Mouse (Mus musculus) midbrain, embryonic 14.5 days (tissue): ENCODE measurements around the gene Sgcd. TPM values are rescaled to one million over a fixed set of nuclear protein-coding genes. Genes with fewer than 3 reads are reported as not detected.

ENCODE experiments used
- ATAC-seq: fragments of 200-750 bp; cut with Nextera tagmentation; 2 replicates; pipeline ENCODE4 v1.8.0; 2017; ENCODE audit warnings: moderate number of reproducible peaks, moderate library complexity; ENCODE audit not compliant: low FRiP score, low TSS enrichment
- DNase-seq: peaks from one replicate; pipeline ENCODE4 v3.0.0-alpha.2; 2015
- H3K27ac ChIP-seq: fragments of 300-500 bp; sonication (generic); replicated peaks from 2 replicates; pipeline ENCODE4 v1.5.1; 2014; ENCODE audit warnings: mild to moderate bottlenecking, low read depth, low read length, moderate library complexity
- H3K27me3 ChIP-seq: fragments of 300-500 bp; sonication (generic); 2 replicates; pipeline ENCODE4 v1.6.1; 2014; ENCODE audit warnings: low read length, control low read depth, mixed read lengths; ENCODE audit not compliant: control insufficient read depth, insufficient read depth
- H3K36me3 ChIP-seq: fragments of 300-500 bp; sonication (generic); 2 replicates; pipeline ENCODE4 v1.6.1; 2014; ENCODE audit warnings: low read length, control low read depth; ENCODE audit not compliant: control insufficient read depth, insufficient read depth
- H3K4me1 ChIP-seq: fragments of 300-500 bp; sonication (generic); 2 replicates; pipeline ENCODE4 v1.6.1; 2014; ENCODE audit warnings: mild to moderate bottlenecking, antibody characterized with exemption, low read length, control low read depth; ENCODE audit not compliant: control insufficient read depth, insufficient read depth
- H3K4me2 ChIP-seq: fragments of 300-500 bp; sonication (generic); 2 replicates; pipeline ENCODE4 v1.6.1; 2014; ENCODE audit warnings: mild to moderate bottlenecking, low read length, moderate library complexity
- H3K4me3 ChIP-seq: fragments of 300-500 bp; sonication (generic); replicated peaks from 2 replicates; pipeline ENCODE4 v1.5.1; 2014; ENCODE audit warnings: low read depth, low read length
- H3K9ac ChIP-seq: fragments of 300-500 bp; sonication (generic); replicated peaks from 2 replicates; pipeline ENCODE4 v1.6.1; 2014; ENCODE audit warnings: mild to moderate bottlenecking, low read length, moderate library complexity
- H3K9me3 ChIP-seq: fragments of 300-500 bp; sonication (generic); 2 replicates; pipeline ENCODE4 v1.6.1; 2016; ENCODE audit warnings: low read length, control low read depth, mixed read lengths; ENCODE audit not compliant: control insufficient read depth
- WGBS: fragments of 180-500 bp; shearing (Covaris S2); extraction: QIAGEN DNeasy Blood & Tissue Kit; methylation state at CpG from one replicate; pipeline ENCODE4 v1.1.7; 2014; 5-methylcytosine and 5-hydroxymethylcytosine counted together
- polyA plus RNA-seq: library from polyadenylated mRNA; unstranded; fragments of >200 nt; fragmentation: Nextera tagmentation; extraction: Ambion mirVana; gene quantifications from 2 replicates; pipeline ENCODE4 v1.2.1, GENCODE M21; 2014

Gene Sgcd
- polyA plus RNA-seq, 1 experiment from 2014 or later = 4.5 TPM

DNA sequence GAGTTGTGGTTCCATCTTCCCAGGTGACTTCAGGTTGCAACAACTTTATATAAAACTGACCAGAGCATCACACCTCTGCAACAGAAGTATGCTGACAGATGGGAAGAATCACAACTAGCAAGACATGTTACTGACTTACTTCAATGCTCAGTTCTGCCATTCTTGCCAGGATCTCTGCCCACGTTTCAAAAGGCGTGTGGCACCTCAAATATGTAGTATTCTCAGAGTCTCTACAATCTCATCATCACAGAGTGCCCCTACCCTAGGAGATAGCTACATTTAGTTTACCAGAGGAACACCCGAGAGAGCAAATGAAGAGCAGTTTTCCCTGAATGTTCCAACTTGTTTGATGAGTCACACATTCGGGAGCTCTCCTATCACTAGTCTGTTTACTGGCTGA, 229.8 kb downstream of the Sgcd start:
- H3K4me3 ChIP-seq = no peak overlapping the region
- no peak overlapping the region for H3K27ac ChIP-seq
- no peak overlapping the region for H3K9ac ChIP-seq
- 89% methylated on average over 4 of the region's 4 CpGs for WGBS
- no peak for ATAC-seq
- no peaks in the 10 kb centered on the region for H3K36me3 ChIP-seq
- no peak overlapping the region for H3K4me2 ChIP-seq
- H3K9me3 ChIP-seq = no peaks in the 10 kb centered on the region
- DNase-seq = no peak
- no peaks in the 10 kb centered on the region for H3K27me3 ChIP-seq
- H3K4me1 ChIP-seq = no peaks in the 10 kb centered on the region

DNA sequence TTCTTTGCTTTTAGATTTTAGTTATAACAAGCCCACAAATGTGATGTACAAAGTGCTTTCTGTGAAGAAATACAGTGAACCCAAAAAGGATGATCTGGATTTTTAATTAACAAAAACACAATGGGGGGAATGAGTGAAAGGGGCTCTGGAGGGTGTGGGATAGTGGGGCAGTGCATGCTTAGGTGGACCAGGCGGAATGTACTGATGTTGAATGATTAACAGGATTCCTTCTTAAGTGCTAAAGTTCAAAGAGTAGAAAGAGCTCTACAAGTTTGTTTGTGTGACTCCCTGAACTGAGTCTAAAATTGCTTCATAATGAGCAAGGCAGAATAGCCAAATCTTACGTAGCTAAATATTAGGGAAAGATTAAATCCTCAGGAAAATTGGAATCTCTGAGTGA, 246.0 kb downstream of the Sgcd start:
- no peaks in the 10 kb centered on the region for H3K36me3 ChIP-seq
- H3K27ac ChIP-seq = no peak overlapping the region
- H3K27me3 ChIP-seq = no peaks in the 10 kb centered on the region
- H3K4me2 ChIP-seq = no peak overlapping the region
- H3K9me3 ChIP-seq = no peaks in the 10 kb centered on the region
- H3K4me1 ChIP-seq = no peaks in the 10 kb centered on the region
- WGBS = 83% methylated on average over 2 of the region's 2 CpGs
- no peak overlapping the region for H3K9ac ChIP-seq
- DNase-seq (no peak), ATAC-seq (no peak)
- H3K4me3 ChIP-seq = no peak overlapping the region

DNA sequence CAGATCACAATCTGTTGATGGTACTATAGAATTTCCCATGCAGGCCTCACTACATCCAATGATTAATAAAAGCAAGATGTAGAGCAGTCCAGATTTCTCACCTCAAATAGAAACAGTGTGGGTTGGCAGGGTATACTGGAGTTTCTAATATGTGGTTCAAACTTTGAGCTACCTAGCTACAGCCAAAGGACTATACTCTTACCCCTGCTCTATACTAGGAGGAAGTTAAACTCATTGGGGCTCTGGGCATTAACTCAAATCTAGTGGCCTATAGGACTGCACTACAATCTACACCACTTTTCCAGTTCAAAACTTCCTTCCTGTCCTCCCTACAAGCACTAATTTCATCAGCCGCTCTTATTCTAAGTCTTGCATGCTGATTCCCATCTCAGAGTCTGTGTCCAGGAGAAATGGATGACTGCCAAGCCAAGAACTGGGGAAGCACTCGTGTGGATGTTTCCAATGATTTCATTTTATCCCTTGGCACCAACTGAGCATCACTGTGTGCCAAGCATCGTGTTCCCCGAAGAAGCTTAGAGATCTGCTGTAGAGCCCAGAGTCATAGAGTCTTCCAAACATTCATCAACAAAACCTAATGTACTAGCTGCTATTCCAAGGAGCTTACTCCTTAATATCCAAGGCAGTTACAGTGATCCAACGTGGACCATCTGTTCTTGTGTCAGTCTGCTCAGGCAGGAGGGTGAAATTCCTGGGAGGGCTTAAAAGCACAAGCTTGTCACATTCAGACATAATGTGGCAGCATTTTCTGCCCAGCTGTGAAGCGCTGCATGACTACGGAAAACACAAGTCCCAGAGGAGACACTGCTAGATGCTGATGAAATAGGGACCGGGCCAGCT, 283.6 kb downstream of the Sgcd start:
- H3K27me3 ChIP-seq = no peaks in the 10 kb centered on the region
- H3K36me3 ChIP-seq = no peaks in the 10 kb centered on the region
- 0 out of 2 replicates have a peak, but pooled peaks have one; percentile 31 for ATAC-seq
- H3K4me2 ChIP-seq = no peak overlapping the region
- no peak overlapping the region for H3K4me3 ChIP-seq
- peak; percentile 39 for DNase-seq
- no peak overlapping the region for H3K27ac ChIP-seq
- H3K9ac ChIP-seq = no peak overlapping the region
- WGBS = 67% methylated on average over 8 of the region's 8 CpGs
- no peaks in the 10 kb centered on the region for H3K4me1 ChIP-seq
- no peaks in the 10 kb centered on the region for H3K9me3 ChIP-seq

DNA sequence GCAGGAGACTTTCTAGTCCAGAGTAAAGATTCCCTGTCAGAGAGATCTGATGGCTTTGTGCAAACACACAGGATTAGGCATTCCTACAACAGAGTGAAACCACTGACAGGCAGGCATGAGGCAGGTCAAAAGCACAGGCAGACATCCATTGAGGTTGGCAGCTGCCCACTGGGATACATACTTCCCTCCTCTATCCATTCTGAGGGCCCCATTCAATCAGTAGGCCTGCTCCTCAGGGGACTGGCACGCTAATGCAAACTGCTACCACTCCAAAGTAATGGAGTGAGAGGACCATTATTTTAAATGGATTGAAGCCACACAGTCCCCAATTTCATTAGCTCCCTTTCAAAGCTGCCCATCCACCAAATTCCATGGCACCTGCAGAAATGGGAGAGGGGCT, 293.2 kb downstream of the Sgcd start:
- no peak overlapping the region for H3K9ac ChIP-seq
- no peaks in the 10 kb centered on the region for H3K4me1 ChIP-seq
- no peaks in the 10 kb centered on the region for H3K36me3 ChIP-seq
- ATAC-seq (no peak), DNase-seq (peak; percentile 11)
- no peaks in the 10 kb centered on the region for H3K9me3 ChIP-seq
- H3K27ac ChIP-seq = no peak overlapping the region
- H3K4me2 ChIP-seq = no peak overlapping the region
- no peaks in the 10 kb centered on the region for H3K27me3 ChIP-seq
- 17% methylated on average over 1 of the region's 1 CpGs for WGBS
- no peak overlapping the region for H3K4me3 ChIP-seq

DNA sequence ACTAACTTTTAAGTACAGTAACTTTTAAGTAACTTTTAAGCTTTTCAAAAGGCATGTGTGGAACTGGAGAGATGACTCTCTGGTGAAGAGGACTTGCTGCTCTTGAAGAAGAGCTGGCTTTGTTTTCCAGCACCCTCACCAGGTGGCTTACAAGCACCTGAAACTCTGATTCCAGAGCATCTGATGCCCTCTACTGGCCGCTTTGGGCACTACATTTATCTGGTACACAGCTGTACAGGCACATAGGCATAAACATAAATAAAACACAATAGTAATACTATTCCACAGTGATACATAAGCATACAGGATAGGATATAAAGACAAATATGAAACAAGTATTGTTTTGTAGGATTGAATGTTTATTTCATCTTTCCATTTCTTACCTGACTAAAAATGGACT, 330.6 kb downstream of the Sgcd start:
- 2% methylated on average over 1 of the region's 1 CpGs for WGBS
- no peak overlapping the region for H3K4me3 ChIP-seq
- H3K9ac ChIP-seq = no peak overlapping the region
- H3K4me2 ChIP-seq = no peak overlapping the region
- ATAC-seq (no peak), DNase-seq (peak; percentile 55)
- H3K27ac ChIP-seq = no peak overlapping the region
- H3K27me3 ChIP-seq = no peaks in the 10 kb centered on the region
- no peaks in the 10 kb centered on the region for H3K36me3 ChIP-seq
- no peaks in the 10 kb centered on the region for H3K9me3 ChIP-seq
- H3K4me1 ChIP-seq = no peaks in the 10 kb centered on the region

DNA sequence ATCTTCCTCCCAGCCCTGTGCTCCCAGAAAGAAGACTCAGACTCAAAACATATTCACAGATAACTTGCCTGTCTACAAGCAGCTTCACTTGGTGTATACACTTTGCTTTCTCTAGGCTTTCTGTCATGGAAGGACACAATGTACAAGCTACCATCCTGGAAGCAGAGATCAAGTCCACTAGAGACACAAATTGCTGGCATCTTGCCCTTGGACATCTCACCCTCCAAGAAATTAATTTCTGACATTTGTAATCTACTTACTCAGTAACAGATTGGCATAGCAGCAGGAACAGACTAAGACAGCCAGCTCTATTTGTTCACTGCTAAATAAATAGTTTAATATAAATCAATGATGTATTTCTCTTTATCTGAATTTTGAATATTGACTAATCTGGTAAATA, 342.9 kb downstream of the Sgcd start:
- Histone ChIP-seq H3K4me2 (no peak overlapping the region), H3K4me1 (0 out of 2 replicates have a peak, but pooled peaks cover 5% of the 10 kb centered on the region), H3K4me3 (no peak overlapping the region), H3K9me3 (no peaks in the 10 kb centered on the region), H3K36me3 (no peaks in the 10 kb centered on the region), H3K9ac (no peak overlapping the region), H3K27ac (no peak overlapping the region), H3K27me3 (no peaks in the 10 kb centered on the region)
- no peak for ATAC-seq
- no peak for DNase-seq

DNA sequence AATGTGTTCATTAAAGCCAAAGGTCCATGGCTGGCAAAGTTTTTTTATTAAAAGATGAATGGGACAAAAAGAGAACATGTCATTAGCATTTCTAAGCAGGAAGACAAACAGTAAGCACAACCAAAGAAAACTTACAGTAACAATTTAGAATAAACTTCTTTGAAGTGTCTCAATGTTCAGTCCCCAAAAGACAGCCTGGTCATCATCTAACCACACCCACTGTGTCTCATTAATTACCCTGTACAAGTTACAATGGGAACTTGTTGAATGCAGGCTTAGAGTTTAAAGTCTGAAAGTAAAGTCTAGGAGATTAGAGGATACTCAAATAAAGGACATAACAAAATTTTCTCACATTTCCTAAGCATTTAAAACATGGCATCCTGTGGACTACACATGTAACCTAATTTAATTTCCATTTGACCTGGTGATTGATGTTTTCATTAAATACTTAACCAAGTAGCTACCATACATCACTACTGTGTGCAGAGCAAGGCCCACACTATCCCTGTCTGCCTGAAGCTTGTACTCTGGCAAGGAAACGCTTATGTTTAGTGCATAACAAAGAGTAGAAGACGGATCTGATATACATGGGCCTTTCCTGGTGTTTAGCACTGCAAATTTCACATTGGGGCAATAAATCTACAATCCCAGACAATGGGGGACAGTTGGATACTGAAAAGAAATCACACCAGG, 347.1 kb downstream of the Sgcd start:
- 22% methylated on average over 2 of the region's 2 CpGs for WGBS
- no peak for DNase-seq

DNA sequence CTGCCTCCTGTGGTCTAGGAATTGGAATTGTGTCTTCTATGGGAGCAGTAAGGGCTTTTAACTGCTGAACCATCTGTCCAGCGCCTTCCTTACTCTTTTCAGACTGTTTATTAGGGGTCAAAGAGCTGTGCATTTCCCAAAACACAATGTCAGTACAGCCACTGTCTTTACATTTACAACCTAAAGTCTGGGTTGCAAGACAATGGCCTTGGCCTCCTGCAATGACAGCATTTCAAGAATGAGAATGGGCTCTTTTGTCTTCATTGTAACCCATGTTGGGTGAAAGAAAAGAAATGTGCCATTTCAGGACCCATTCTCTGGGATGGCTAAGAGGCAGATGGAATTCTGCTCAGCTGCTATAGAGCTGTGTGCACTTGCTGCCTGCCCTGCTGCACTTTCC, 348.2 kb downstream of the Sgcd start:
- ATAC-seq (no peak), DNase-seq (peak; percentile 29)
- 4% methylated on average over 1 of the region's 1 CpGs for WGBS

More for the DNA sequence above, 347.1 kb downstream of the Sgcd start:
- Histone ChIP-seq H3K4me1 (peaks cover 8% of the 10 kb centered on the region; the same call in 1 of the 2 replicates), H3K4me3 (no peak overlapping the region), H3K9ac (no peak overlapping the region), H3K36me3 (no peaks in the 10 kb centered on the region), H3K4me2 (no peak overlapping the region), H3K27me3 (no peaks in the 10 kb centered on the region), H3K27ac (no peak overlapping the region), H3K9me3 (no peaks in the 10 kb centered on the region)
- no peak; the same call in 1 of the 2 replicates for ATAC-seq

More for the DNA sequence above, 348.2 kb downstream of the Sgcd start:
- peaks cover 8% of the 10 kb centered on the region; the same call in 1 of the 2 replicates for H3K4me1 ChIP-seq
- H3K9me3 ChIP-seq = no peaks in the 10 kb centered on the region
- no peak overlapping the region for H3K4me3 ChIP-seq
- no peak overlapping the region for H3K4me2 ChIP-seq
- H3K36me3 ChIP-seq = no peaks in the 10 kb centered on the region
- no peak overlapping the region for H3K9ac ChIP-seq
- no peak overlapping the region for H3K27ac ChIP-seq
- H3K27me3 ChIP-seq = no peaks in the 10 kb centered on the region
